8 mouse cellular contexts compared by ENCODE assay signal in genomic region chr5:89883051-89883907, GRCm38 (mm10). TPM values are rescaled to one million over a fixed set of nuclear protein-coding genes. Genes with fewer than 3 reads are reported as not detected.
A peak's percentile ranks its signal among the peaks of the same experiment; 100 is the strongest.
DNase-seq lines count a peak whose midpoint lies in the region; ATAC-seq and TF ChIP-seq lines count a peak whose summit lies in the region.

Adamts3 (minus strand) TSS chr5:89883334.

- no peaks in the 10 kb centered on the region for H3K27me3 ChIP-seq in hindbrain, postnatal 0 days (ENCODE audit: insufficient read depth, low read length)

- H3K9me3 ChIP-seq in hindbrain, postnatal 0 days (ENCODE audit: low read length): no peaks in the 10 kb centered on the region

- H3K4me2 ChIP-seq in hindbrain, postnatal 0 days (ENCODE audit: low read depth, low read length): peak within 1 kb of the TSS; percentile 98

- peak within 1 kb of the TSS; percentile 52 for H3K4me3 ChIP-seq in hindbrain, postnatal 0 days (ENCODE audit: low read length)
- peak within 1 kb of the TSS; percentile 7; the same call in 1 of the 2 replicates for H3K4me3 ChIP-seq in macrophage (ENCODE audit: inconsistent target)

- peak; percentile 86 for ATAC-seq in hindbrain, postnatal 0 days
- ATAC-seq in activated CD4-positive, CD25-positive, alpha-beta regulatory T cell, adult 4 months: no peak

- no peaks in the 10 kb centered on the region for H3K79me2 ChIP-seq in macrophage (ENCODE audit: inconsistent target)

- intact Hi-C loops in gastrocnemius, postnatal 14 days (cut with DNase I; ENCODE audit: low total_unique reads): no loop called here
- intact Hi-C loops in left cerebral cortex, postnatal 10 days (cut with DNase I): no loop called here

- no peak within 1 kb of the TSS for H3K27ac ChIP-seq in hindbrain, postnatal 0 days
- no peak within 1 kb of the TSS for H3K27ac ChIP-seq in macrophage

- TF ChIP-seq CTCF in hindbrain, postnatal 0 days (IDR thresholded peaks at IDR 0.05; ENCODE audit: low read depth): no peak

- H3K36me3 ChIP-seq in hindbrain, postnatal 0 days (ENCODE audit: insufficient read depth, low read length): no peaks in the 10 kb centered on the region
- H3K36me3 ChIP-seq in macrophage (ENCODE audit: inconsistent target): no peaks in the 10 kb centered on the region

- peak; percentile 71 for DNase-seq in adrenal gland, postnatal 14 days
- peak; percentile 76 for DNase-seq in embryo, embryonic 10 days (ENCODE audit: low spot score)
- peak; percentile 64 for DNase-seq in gastrocnemius, postnatal 14 days
- DNase-seq in hindbrain, postnatal 0 days (ENCODE audit: low spot score): peak; percentile 67
- peak; percentile 21 to 71 for DNase-seq in left cerebral cortex, postnatal 10 days (ENCODE audit: extremely low spot score in 1 of 2, low spot score in 2 of 2)
- DNase-seq in right cerebral cortex, adult 18-20 months: peak; percentile 60

- WGBS in hindbrain, postnatal 0 days: under 1% methylated on average over 41 of the region's 78 CpGs
- WGBS in macrophage (ENCODE audit: missing documents): 4% methylated on average over 69 of the region's 78 CpGs

- peak within 1 kb of the TSS; percentile 63 for H3K9ac ChIP-seq in hindbrain, postnatal 0 days (replicated peaks; ENCODE audit: low read length)

- H3K4me1 ChIP-seq in hindbrain, postnatal 0 days (ENCODE audit: insufficient read depth, low read length): no peaks in the 10 kb centered on the region

RNA-seq across cellular contexts. Expression of gene Adamts3, which starts in this region (rescaled TPM):
- 3.8 and 4.0 TPM in 2 replicates for total RNA-seq in adrenal gland, postnatal 14 days (2021)
- 1 to 10 TPM; 3.5 to 4.0 TPM for total RNA-seq in gastrocnemius, postnatal 14 days (2021)
- total RNA-seq in hindbrain, postnatal 0 days (2014; rRNA removed): 18.9 and 19.2 TPM in 2 replicates
- 3.3 and 3.7 TPM in 2 replicates for polyA plus RNA-seq in hindbrain, postnatal 0 days (2015; fragmentation: Nextera tagmentation; extraction: Ambion mirVana)
- total RNA-seq in left cerebral cortex, postnatal 10 days (2021): 10 to 100 TPM; 48.2 to 51.6 TPM
- 1 to 10 TPM in 1 of 26 experiments, under 1 TPM in 1, not detected in 24; 0.59 to 1.4 TPM for total RNA-seq in macrophage (2018; cell fraction: chromatin; rRNA removed)
- total RNA-seq in macrophage (2018; cell fraction: cytosol; rRNA removed): under 1 TPM in 1 of 26 experiments, not detected in 25; 0.05 TPM
- under 1 TPM in 1 of 26 experiments, not detected in 25; 0.65 TPM for total RNA-seq in macrophage (2018; cell fraction: nucleus; rRNA removed)
- not detected in 3 replicates for polyA plus RNA-seq in macrophage (2018)
- polyA plus RNA-seq in activated CD4-positive, CD25-positive, alpha-beta regulatory T cell, adult 4 months (2017; shearing (Covaris generic)): 1 to 10 TPM in 1 of 2 experiments, under 1 TPM in 1; 0.24 to 1.5 TPM
